Mouse (Mus musculus) c-Kit-negative CD71-positive TER-119-positive erythroid progenitor cells, embryonic 14.5 days (primary cell): ENCODE measurements around the gene Hspa1b.
A peak's percentile ranks its signal among the peaks of the same experiment; 100 is the strongest.
"Not testable (repeated sequence)": the region's sequence is repeated elsewhere in the genome, so short reads cannot be mapped to it uniquely, and the experiment has no call there.

ENCODE experiments used
- DNase-seq: peaks from one replicate; pipeline ENCODE4 v3.0.0-alpha.2; 2013; ENCODE audit warnings: low read depth, low spot score

Hspa1b gene

GRCm38 (mm10) chr17:34955884-34956283, 3.2 kb downstream of the Hspa1b start:
- DNase-seq = no peak

DNA sequence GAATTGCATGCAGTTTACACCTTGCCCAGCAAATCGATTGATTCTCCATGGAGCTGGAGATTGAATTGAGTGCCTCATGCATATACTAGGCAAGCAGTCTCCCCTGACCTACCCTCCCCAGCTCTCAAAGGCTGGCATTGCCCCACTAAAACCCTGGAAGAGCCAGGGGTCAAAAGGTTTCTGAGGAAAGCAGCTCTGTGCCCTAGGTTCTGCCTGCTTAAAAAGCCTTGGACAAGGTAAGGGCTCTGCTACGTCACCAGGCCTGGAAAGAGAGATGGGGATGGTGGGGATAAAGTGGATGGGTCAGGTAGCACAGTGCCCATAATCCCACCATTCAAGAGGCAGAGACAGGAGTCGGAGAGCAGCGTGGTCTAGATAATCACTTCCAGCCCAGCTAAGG, 4.2 kb downstream of the Hspa1b start:
- no peak for DNase-seq

GRCm38 (mm10) chr17:34953904-34954303, 5.1 kb downstream of the Hspa1b start:
- no peak for DNase-seq

DNA sequence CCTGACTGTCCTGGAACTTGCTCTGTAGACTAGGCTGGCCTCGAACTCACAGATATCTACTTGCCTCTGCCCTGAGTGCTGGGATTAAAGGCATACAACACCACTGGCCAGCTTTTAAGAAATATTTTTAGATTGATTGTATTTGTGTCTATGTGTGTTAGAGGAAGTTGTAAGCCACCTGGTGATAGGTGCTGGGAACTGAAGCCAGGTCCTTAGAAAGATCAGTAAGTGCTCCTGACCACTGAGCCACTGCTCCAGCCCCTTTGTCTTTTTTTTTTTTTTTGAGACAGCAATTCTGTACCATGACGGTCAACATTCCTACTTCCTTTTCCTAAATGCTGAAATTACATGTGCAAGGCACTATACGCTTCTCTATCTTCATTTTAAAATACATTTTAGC, 5.8 kb downstream of the Hspa1b start:
- no peak for DNase-seq

GRCm38 (mm10) chr17:34952378-34953040, 6.5 kb downstream of the Hspa1b start:
- peak; percentile 69 for DNase-seq

GRCm38 (mm10) chr17:34951636-34952377, 7.2 kb downstream of the Hspa1b start:
- no peak for DNase-seq

GRCm38 (mm10) chr17:34950514-34951455, 8.3 kb downstream of the Hspa1b start:
- DNase-seq = no peak

- DNase-seq = no peak
These were observed 9.5 kb downstream of the Hspa1b start for GRCm38 (mm10) chr17:34949553-34949969.

DNA sequence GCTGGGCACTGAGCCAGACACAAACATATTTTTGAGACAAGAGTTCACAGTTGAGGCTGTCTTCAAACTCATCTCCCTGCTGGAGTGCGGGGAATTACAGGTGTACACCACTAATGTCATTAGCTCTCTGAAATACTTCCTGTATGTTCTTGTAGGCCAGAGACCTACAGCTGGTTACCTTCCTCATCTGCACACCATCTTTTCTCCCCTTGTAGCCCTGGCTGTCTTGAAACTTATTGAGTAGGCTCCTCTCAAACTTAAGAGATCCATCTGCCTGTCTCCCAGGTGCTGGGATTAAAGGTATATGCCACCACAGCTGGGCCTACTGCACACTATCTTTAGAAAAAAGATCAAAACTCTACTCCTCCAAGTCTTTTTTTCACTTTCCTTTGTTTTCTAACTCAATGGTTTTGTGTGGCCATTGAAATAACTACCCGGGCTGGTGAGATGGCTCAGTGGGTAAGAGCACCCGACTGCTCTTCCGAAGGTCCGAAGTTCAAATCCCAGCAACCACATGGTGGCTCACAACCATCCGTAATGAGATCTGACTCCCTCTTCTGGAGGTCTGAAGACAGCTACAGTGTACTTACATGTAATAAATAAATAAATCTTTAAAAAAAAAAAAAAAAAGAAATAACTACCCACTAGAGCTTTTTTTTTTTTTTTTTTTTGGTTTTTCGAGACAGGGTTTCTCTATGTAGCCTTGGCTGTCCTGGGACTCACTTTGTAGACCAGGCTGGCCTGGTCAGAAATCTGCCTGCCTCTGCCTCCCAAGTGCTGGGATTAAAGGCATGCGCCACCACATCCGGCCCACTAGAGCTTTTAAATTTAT, 10.1 kb downstream of the Hspa1b start:
- not testable (repeated sequence) for DNase-seq

DNA sequence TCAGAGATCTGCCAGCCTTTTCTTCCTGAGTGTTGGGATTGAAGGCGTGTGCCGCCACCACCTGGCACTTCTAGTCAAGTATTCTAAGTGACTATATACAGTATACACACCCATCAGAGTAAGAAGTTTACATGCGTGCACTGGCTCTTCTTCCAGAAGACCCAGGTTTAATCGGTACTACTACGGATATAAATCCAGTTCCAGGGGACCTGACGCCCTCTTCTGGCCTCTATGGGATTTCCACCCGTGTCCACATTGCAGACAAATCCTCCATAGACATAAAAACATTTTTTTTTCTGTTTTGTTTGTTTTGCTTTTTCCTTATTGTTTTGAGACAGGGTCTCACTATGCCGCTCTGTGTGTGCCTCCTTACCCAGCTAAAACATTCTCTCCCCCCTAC, 11.4 kb downstream of the Hspa1b start:
- no peak for DNase-seq

- DNase-seq = no peak
These were observed 12.4 kb downstream of the Hspa1b start for GRCm38 (mm10) chr17:34946486-34947140.

DNA sequence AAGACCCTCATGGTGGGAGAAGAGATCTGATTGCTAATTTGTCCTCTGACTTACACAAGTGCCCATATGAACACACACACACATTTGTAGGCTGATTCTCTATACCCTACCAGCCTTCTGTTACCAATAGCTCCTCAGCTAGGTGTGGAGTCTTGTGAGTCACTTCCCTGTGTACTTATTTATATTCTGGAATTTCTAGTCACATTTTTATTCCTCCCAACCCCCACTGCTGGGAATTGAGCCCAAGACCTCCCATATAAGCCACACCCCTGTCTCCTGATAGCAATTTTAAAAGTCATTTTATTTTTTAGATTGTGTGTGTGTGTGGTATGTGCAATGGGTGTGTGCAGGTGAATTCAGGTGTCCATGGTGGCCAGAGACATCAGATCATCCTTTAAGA, 14.7 kb downstream of the Hspa1b start:
- no peak for DNase-seq

- no peak for DNase-seq
These were observed 15.8 kb downstream of the Hspa1b start for GRCm38 (mm10) chr17:34943128-34943815.

DNA sequence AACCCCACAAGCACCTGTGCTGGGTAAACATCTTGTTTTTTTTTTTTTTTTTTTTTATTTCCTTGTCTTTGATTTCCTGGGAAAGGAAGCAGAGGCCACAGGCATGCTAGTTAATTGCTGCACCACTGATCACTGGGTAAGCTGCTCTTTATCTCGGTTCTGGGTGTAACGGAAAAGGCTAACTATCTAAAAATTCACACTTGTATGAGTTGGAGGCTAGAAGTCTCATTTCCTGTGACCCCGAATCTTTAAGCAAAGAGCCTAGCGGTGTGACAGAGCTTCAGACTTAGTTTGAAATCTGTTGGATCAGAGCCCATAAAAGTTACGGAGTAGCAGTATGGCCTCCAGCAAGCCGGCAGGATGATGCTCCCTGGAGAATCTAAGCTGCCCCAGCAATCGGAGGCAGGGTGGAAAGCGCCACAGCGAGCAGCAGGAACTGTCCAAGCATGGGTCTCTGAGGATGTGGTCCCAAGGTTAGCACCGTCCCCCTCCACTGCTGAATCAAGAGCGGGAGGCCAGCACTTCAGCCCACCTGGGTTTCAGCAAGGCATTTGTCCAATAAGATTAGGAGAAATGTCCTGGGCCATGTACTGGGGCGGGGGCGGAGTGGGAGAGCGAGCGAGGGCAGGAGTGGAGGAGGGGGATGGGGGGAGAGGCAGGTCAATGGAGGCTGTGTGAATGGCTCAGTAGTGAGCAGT, 17.5 kb downstream of the Hspa1b start:
- no peak for DNase-seq

DNA sequence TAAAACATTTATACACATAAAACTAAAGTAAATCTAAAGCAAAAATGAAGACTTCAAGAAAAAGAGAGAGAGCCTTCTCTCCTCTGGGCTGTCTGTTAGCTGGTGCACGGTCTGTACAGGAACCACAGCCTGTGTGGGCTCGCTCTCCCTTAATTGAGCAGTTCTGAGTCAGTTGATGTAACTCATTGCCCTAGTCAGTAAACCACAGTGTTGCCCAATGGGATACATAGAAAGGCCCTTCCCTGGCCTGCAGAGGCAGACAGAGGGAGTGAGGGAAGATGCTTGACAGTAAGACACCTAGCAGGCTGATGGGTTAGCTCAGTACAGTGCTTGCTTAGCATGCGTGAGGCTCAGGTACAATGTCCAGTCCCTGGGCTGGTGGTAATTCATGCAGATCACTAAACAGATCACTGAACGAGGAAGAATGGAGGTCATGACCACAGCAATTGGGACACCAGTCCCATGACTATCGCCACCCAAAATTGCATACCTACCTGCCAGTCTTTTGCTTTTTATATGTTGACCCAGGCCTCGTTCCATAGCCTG, 21.0 kb downstream of the Hspa1b start:
- no peak for DNase-seq

- DNase-seq = no peak
These were observed 24.2 kb downstream of the Hspa1b start for GRCm38 (mm10) chr17:34934830-34935229.

DNA sequence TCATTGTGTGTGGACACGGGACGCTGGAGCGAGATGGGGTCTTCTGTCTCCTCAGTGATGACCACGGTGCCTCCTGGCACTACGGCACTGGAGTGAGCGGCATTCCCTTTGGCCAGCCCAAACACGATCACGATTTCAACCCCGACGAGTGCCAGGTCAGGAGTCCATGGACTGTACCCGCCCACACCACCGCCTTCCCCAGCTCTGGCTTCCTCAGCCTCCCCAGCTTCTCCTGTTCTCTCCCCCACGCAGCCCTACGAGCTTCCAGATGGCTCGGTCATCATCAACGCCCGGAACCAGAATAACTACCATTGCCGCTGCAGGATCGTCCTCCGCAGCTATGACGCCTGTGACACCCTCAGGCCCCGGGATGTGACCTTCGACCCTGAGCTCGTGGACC, 25.0 kb downstream of the Hspa1b start:
- DNase-seq = no peak

DNA sequence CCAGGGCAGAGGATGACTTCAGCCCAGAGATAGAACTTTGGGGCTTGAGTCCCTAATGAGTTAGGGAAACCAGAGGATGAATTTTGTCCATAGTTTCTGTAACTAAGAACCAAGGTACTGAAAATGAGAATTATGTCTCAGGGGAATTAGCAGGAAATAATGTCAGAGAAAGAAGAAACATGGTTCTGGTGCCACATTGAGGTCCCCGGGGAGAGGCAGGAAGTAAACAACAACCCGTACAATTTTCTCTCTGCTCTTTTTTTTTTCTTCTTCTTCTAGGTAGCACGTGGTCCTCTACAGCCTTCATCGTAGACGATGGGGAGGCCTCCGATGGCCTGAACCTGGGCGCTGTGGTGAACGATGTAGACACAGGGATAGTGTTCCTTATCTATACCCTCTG, 26.8 kb downstream of the Hspa1b start:
- DNase-seq = no peak

DNA sequence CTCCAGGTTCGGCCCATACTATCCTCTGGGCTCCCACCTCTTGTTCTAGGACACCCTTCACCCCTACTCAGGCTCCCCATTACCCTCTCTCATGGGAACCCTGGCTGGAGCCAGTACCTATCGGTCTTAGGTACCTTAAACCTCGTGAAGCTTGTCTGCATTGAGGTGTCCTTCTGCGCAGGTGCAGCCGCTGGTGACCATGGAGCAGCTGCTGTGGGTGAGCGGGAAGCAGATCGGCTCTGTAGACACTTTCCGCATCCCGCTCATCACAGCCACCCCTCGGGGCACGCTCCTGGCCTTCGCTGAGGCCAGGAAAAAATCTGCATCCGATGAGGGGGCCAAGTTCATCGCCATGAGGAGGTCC, 27.3 kb downstream of the Hspa1b start:
- no peak for DNase-seq
